Mouse (Mus musculus) frontal cortex, postnatal 36 days (tissue): ENCODE results near the gene Grin2a.

ENCODE experiments used
- DNase-seq, 2 experiments: peaks; one replicate each; pipeline ENCODE4 v3.0.0; 2022; ENCODE audit warnings: low spot score in 2 of 2

The Grin2a gene

DNA sequence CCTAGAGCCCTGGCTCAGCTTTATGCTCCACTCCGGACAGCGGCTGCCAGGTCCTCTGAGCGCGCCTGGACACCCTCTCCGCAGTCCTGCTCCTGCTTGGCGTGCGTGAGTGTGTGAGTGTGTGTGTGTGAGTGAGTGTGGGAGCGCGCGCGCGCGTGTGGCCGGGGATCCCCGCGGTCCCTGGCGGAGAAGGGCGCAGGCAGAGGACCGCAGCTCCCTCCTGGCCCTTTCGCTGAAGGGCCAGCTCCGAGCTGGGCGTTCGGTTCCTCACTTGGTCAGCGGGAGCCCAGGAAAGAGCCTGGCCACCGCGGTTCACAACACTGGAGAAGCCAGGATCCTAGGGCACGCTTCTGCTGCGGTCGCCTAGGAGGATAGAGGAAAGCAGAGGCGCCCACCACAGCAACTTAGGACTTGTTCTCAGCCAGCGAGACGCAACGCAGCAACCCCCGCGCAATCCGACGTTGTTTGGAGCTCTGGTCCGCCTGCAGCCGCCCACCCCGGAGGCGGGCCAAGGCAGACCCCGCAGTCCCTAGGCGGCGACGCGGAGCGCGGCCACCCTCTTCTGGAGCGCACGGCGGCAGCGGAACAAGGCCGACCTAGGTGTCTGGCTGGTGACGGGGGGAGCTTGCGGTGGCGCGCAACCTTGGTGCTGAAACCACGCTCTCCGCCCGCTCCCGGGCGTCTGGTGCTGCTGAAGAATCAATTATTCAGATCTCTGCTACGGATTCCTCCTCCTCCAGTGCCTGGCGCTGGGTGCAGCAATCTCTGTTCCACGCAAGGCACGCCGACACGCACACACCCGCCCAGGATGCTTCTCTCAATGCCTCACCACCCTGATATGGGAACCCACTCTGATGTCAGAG lies at the start of gene Grin2a:
Gene Grin2a, minus strand, starts transcription at position 610 of the 863 bp plus-strand sequence.
- peak; percentile 78 to 80 for DNase-seq

DNA sequence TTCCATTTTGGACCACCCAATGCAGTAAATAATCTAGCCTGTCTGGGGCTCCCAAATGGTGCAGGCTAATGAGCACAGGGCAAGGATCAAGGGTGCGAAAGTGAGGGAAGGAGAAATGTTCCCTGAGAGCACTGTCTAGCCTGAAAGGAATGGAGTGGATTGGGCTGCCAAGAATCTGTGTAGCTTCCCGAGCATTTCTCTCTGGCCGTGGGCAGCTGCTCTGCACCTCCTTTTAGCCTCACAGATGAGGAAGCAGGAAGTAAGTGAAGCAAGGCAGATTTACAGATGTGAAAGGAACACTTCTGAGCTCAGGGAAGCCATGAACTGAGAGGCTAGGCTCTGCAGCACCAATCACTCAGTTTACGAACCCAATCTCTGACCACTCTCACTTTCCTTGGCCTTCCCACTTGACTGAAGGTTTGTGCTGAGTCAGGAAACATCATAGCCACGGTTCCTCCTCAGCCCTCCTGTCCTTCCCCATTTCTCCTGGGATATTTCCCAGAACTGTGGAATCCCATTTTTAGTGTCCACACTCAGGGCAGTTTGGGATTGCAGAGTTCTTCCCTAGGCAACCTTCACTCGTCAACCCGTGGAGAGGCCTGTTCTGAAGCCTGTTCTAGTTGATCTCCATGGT lies 40.3 kb upstream of the Grin2a start:
- no peak for DNase-seq

DNA sequence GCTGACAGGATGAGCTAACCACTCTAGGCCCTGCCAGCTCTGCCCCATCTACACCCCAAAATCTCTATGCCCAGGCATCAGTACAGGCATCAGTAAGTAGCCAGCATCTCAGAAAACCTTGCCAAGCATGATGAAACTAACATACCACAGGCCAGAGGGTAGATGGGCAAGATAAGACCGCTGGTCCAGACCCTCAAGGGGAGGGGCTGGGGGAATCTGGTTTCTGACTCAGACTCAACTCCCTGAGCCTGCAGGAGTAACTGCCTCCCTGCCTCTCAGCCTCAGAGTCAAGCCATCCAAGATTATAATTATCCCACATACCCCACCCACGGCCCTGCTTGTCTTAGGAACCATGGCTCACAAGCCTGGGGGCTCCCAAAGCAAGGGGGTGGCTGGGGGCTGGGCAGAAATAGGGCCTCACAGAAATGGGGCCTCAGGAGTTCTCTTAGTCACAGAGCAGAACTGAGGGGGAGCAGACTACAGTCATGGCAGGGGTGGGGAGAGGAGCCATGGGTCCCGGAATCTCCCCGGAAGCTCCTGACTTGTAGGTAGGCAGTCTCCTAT lies 38.1 kb upstream of the Grin2a start:
- peak; percentile 73 to 75 for DNase-seq

DNA sequence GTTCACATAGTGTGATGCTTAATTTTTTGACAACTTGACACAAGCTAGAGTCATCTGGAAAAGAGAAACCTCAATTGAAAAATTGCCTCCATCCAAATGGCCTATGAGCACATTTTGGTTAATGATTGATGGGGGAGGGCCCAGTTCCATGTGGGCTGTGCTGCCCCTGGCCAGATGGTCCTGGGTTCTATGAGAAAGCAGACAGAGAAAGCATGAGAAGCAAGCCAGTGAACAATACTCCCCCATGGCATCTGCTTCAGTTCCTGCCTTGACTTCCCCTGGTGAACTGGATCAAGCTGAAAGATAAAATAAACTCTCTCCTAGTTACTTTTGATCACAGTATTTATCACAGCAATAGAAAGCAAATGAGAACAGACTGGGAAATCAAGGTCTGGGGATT lies 36.5 kb upstream of the Grin2a start:
- no peak for DNase-seq

DNA sequence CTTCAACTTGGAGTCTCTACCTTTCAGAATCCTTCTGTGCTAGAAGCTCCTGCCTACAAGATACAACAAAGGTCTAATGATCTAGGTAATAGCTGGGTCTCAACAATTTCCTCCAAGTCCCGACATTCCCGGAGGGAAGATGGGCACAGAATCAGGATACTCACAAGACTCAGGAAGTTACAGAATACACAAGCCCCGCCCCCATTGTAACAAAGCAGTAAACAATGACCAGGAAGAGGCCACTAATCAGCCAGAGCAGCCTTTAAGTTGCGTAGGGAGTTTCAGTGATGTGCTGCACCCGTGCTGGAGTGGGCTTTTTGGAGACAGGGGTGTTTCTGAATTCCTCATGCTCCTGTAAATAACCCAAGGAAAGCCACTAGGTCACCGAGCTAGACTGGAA lies 31.4 kb upstream of the Grin2a start:
- DNase-seq, result no peak

DNA sequence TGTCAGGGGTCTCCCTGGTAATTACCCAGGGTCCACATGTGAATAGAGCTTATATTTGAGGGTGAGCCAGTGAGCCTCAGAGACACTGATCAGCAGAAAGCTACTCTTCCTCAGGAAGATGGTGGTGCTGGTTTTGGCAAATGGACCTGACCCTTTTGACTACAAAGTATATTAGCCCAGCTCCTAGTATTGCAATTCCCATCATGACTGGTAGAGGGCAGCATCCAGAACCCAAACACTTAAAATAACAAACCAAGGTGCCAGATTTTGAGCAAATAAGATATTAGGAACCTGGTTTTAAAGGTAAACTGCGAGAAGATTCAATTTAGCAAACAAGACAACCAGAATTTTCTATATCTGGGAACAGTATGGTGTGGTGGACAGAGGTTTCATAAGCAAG lies 14.4 kb upstream of the Grin2a start:
- DNase-seq, result no peak

DNA sequence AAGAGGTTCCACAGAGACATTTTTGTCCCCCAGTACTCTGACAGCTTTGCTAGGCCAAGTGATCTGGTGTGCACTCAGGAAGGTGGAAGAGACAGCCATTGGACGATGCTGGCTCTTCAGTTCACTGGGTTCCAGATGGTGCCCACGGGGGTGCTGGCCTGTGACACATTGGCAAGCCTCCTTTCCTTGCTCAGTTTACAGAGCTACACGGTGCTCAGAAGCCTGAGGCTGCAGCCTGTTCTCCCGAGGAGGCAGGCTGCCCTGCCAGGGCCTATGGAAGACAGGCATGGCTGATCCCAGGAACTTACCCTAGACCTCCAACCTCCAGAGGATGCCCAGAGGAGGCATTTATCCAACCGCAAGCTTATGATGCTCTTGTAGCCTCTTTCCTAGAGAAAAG lies 10.2 kb upstream of the Grin2a start:
- no peak for DNase-seq

DNA sequence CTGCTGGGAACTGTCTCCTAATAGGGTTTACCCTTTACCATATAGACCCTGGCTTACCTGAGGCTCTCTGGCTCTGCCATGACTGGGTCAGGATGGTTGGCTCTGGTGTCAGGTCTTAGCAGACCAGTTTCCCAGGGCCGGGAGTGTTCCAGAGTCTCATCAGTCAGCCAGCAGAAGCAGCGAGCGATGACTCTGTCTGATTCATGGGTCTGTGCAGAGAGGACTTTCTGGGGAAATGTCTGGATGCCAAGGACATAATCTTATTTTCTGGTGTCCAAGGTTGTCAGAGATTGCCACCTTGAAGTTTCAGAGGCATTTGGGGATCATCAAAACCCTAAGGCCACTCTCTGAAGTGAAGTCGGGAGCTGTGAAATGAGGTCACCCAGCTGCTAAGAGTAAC lies 8.7 kb upstream of the Grin2a start:
- DNase-seq, result no peak

DNA sequence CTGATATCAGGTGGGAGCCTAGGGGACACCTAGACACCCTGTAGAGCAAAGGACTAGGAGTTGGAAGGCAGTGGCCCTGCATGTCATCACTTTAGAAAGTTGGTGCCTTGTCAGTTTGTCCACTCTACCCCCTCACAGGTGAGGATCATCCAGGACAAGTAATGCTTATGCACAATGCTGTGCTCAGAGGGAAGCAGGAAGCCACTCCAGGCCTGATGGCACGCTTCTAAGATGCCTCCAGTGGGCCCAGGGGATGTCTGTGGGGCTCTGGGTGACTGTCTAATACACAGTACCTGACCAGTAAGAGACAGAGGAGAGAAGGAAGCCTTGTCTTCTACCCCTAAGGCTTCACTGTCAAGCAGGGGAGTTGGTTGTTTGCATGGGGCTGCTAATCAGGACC lies 7.6 kb upstream of the Grin2a start:
- DNase-seq, result no peak

DNA sequence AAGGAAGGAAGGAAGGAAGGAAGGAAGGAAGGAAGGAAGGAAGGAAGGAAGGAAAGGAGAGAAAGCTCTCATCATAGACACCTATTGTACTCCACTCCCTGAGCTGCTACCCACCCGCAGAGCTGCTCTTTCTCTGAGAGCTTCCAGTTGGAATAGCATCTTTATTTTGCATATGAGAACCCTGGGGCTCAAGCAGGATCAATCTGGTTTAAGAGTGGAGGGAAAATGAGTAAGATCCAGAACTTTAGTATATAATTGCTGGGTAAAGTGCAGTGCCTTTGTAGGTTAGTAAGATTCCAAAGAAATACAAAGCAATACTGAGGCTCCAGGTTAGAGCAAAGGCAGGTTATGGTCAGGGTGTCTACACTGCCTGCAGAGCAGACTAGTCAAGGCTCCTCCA lies 6.2 kb upstream of the Grin2a start:
- DNase-seq, result no peak

DNA sequence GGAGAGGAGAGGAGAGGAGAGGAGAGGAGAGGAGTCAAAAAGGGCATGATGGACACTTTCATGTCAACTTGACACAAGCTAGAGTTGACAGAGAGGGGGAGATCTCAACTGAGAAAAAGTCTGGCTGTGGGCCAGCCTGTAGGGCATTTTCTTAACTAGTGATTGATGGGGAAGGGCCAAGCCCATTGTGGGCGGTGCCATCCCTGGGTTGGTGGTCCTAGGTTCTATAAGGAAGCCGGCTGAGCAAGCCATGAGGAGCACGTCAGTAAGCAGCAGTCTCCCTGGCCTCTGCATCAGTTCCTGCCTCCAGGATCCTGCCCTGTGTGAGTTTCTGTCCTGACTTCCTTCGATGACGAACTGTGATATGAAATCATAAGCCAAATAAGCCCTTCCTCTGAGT lies 4.6 kb upstream of the Grin2a start:
- DNase-seq, result no peak

DNA sequence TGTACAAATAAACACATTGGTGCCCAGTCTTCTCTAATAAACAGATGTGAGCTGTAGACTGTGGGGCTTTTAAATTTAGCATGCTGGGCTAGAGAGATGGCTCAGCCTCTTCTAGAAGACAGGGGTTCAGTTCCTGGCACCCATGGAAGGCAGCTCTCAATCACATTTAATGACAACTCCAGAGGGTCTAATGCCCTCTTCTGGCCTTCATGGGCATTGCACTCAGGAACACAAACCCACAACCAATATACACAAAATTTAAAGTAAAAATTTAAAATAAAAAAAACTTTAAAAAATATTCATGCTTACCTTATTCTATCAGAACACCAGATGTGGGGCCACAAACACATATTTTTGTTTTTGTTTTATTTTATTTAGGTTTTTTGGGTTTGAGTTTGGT lies 2.6 kb upstream of the Grin2a start:
- no peak for DNase-seq

DNA sequence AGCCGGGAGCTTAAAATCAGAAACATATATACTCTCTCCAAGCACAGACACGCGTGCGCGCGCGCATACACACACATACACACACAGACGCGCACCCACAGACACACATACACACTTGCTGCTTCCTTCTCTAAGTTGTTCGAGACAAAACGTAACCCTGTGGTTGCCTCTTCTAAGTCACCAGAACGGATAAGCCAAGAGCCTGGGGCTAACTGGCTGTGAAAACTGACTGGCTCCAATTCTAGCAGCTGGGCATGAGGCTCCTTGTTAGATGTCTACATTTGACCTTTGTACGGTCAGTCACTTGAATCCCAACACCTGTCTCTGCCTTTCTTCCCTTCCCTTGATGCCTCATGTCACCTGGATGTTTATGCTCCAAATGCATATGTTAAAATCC lies 452 bp upstream of the Grin2a start:
- DNase-seq, result no peak

DNA sequence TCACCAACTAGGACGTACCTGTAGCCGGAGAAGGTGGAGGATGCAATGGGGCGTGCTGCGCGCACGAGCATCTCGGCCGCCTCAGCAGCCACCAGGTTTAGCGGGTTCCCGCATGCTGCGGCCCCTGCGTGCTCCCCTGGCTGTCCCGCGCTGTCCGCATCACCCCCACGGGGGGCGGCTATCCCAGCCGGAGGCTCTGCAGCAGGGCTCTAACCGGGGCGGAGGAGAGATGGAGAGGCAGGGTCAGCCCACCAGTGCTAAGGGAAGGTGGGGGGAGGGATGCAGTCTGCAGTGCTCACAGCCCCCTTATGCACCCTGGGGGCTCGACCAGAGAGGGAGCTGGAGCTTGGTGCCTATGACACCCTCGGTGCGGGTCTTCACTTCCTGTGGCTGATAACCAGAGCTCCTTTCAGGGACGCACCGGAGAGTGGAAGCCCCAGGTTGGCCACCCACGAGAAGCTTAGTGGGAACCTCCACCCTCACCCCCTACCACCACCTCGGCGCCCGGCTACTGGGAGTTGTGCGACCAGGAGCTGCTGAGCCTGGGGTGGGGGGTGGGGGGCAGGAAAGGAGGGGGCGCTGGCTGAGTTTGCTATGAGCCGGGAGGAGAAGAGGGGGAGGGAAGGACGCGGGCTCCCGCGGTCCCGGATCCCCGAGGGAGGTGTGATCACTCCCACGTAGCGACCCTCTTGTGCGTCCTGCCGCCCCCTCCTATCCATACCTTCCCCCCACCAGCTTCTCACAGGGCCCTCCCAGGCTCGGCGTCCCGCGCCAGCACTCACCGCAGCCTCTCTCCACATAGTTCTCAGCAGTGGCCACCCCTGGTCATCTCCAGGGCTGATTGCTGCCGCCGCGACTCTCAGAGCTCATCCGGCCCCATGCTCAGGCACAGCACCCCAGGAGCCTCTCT lies 1.1 kb downstream of the Grin2a start:
- peak in 1 of 2 experiments; percentile 55 for DNase-seq

DNA sequence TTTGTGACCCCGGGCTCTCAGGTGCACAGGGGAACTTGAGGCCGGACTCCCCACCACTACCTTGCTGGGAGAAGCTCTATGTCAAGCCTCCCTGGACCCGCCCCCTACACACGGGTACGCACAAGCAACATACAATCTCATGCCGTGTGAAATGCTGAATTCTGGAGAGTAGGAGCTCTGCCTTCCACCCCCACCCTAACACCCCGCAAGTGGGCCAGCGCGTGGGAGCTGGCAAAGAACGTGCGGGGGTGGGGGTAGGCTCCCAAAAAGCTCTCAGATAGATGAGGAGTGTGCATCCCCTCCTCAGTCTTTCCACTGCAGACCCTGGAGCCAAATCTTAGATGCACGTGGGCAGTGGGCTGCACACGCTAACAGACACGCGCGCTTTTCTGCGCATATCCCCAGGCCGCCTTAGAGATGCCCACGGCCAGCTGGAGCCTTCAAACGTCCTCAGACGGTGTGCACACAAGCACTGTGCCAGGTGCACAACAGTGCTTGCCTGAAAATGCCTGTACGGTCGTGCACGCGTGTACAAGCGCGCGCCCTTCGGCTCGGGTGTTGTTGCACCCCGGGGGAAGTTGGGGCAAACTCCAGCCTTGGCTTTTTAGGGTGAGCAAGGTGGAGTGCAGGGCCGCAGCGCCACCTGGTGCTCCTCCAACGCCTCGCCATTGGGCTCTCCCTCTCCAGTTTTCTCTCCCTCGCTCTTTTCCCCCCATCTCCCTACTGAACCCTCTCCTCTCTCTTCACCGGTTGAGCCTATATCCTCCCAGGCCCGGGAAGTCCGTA lies 1.9 kb downstream of the Grin2a start:
- peak; percentile 76 to 84 for DNase-seq

DNA sequence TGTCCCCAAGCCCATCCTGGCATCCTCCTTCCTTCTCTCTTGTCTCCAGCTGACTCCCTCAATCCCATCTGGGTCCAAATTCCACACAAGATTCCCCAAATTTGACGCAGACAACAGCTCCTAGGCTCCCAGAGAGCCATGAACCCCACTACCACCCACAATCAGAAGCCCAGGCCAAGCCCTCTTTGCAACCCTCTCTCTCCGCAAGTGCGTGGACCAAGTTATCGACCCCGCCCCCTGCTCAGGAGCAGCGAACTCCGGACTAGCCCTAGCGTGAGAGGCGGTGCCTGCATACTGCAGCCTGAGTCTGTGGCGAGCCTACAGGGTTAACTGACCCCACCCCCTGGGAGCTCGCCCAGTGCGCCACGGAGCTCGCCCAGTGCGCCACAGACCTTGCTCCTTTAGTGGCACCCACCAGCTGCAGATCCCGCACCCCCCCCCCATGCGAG lies 2.6 kb downstream of the Grin2a start:
- DNase-seq, result no peak

DNA sequence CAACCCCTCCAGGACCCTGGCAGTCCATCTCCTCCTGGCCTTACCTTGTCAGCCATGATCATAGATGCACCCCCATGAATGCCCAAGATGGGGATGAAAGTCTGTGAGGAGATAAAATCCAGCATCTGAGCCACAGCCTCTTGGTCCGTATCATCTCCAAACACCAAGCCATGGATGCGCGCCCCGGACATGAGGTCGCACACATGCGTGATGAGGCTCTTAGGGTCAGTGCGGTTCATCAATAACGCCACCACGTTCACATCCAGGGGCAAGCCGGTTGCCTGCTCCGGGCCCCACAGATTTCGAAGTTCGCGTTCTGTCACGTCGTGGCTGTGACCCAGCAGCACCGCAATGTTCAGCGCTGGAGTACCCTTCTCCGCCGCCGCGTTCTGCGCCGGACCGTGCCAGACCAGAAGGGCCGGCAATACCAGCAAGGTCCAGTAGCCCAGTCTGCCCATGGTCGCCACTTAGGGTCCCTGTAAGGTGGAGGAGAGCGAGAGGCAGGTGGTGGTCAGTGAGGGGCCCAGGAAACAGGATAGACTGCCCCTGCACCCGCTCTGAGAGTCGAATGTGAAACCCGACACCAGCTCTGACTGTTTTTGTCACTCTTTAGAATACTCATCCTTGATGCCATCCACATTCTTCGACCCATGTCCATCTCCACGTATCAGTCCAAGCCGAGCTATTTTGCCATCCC lies 3.1 kb downstream of the Grin2a start:
- DNase-seq, result no peak

DNA sequence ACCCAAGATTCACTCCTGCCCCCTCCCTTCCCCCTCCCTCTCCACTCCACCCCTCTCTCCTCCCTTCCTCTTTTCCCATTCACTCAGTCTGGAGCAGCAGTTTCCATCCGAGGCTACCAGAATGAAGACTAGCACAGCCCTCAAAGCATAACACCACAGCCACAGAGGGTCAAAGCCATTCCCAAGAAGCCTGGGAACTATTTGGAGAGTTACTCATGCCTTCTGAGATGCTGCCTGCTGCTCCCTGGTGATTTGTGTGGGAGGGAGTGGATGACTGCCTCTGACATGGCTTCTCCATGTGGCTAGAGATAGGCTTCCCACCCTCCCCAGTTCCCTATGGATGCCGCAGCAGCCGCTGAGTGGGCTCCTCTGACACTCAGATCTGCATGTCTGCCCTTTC lies 10.3 kb downstream of the Grin2a start:
- no peak for DNase-seq

DNA sequence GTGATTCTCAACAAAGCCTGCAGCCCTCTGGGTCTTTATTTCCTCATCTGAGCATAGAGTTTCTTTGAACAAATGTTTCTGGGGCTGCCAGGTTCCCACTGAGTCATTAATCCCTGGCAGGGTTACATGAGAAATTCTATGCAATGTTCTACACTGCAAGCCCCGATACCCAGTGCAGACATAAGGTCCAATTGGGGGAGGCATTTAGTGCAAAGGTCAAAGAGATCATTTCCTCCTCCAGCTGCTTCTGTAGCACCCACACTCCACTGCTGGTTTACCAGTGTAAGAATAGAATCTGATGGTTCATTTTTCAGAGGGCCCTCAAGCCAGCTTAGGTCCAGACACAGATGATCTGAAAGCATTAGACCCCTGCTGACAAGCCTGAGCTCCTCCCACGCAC lies 14.7 kb downstream of the Grin2a start:
- DNase-seq, result no peak

DNA sequence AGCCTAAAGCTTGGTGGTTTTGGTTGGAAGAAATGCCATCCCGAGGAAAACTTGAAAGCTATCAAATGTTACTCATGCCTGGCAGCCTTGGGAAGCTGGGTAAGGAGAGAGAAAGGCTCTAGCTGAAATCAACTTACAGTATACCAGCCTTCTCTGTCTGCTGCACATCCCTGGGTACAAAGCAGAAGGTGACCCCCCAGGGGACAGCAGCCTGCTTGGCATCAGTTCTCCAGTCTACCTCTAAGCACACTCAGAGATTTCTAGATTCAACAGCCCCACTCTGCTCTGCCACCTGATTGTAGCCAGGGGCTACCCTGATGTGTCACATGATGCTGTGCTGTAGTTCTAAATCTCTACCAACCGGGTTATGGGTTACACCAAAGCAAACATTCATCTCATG lies 17.2 kb downstream of the Grin2a start:
- DNase-seq, result no peak

DNA sequence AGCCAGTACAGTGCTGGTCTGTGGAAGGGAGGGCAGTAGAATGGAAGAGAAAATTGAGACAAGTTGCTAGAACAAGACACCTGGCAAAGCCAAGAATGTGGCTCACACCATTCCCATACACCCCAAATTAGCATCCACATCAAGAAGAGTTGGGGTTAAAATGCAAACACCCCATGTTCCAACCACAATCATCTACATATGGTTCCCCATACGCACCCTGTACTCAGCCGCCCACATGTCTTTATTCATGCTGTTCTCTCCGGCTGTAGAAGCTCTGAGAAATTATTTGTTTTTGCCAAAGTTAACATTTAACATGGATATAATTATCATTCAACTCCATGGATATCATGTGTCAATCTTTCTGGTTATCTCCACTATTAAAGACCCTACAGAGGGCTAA lies 22.7 kb downstream of the Grin2a start:
- no peak for DNase-seq
